Mouse (Mus musculus) midbrain, embryonic 15.5 days (tissue): ENCODE measurements around the gene Wls. TPM values are rescaled to one million over a fixed set of nuclear protein-coding genes. Genes with fewer than 3 reads are reported as not detected.

Source experiments
- polyA plus RNA-seq: library from polyadenylated mRNA; unstranded; fragments of >200 nt; fragmentation: Nextera tagmentation; extraction: Ambion mirVana; gene quantifications from 2 replicates; pipeline ENCODE4 v1.2.1, GENCODE M21; 2015

Gene Wls
- polyA plus RNA-seq, 1 experiment from 2014 or later: 80.8 TPM

Other genes with a start within 250 kb of the Wls start
- not detected in 2 replicates for gene Rpe65, start 240.5 kb upstream of the Wls start, polyA plus RNA-seq